Mouse (Mus musculus): ENCODE results near the gene Poc1a. TPM values are rescaled to one million over a fixed set of nuclear protein-coding genes. Genes with fewer than 3 reads are reported as not detected.

The Poc1a gene
- total and polyA plus RNA-seq, 2 experiments from 2014 or later, result 7.6 to 14.3 TPM

GRCm38 (mm10) chr9:106394649-106395602 is 114.1 kb downstream of the Poc1a start:
- Histone ChIP-seq H3K4me3 (ENCODE audit: low read depth, low read length) (no peak overlapping the region), H3K9ac (no peak overlapping the region), H3K27me3 (ENCODE audit: insufficient read depth, low read length) (no peaks in the 10 kb centered on the region), H3K36me3 (ENCODE audit: insufficient read depth) (no peaks in the 10 kb centered on the region), H3K4me1 (ENCODE audit: insufficient read depth) (no peaks in the 10 kb centered on the region), H3K27ac (ENCODE audit: low read depth, low read length) (no peak overlapping the region), H3K9me3 (ENCODE audit: low read length) (no peaks in the 10 kb centered on the region), H3K4me2 (ENCODE audit: low read depth) (no peak overlapping the region)
- 26% methylated on average over 11 of the region's 11 CpGs for WGBS
- peak; percentile 47; the same call in 1 of the 2 replicates for ATAC-seq
- DNase-seq, result no peak
- peak; percentile 49; the same call in 1 of the 2 replicates for TF ChIP-seq CTCF (IDR thresholded peaks at IDR 0.05; ENCODE audit: low read depth)

- TF ChIP-seq CTCF (IDR thresholded peaks at IDR 0.05; ENCODE audit: low read depth), result no peak
- Histone ChIP-seq H3K36me3 (ENCODE audit: insufficient read depth) (no peaks in the 10 kb centered on the region), H3K4me2 (ENCODE audit: low read depth) (no peak overlapping the region), H3K27ac (ENCODE audit: low read depth, low read length) (no peak overlapping the region), H3K4me3 (ENCODE audit: low read depth, low read length) (no peak overlapping the region), H3K27me3 (ENCODE audit: insufficient read depth, low read length) (no peaks in the 10 kb centered on the region), H3K9me3 (ENCODE audit: low read length) (no peaks in the 10 kb centered on the region), H3K9ac (no peak overlapping the region), H3K4me1 (ENCODE audit: insufficient read depth) (no peaks in the 10 kb centered on the region)
- DNase-seq, result no peak
- no peak for ATAC-seq
- 85% methylated on average over 4 of the region's 4 CpGs for WGBS
These were observed 116.9 kb downstream of the Poc1a start for GRCm38 (mm10) chr9:106397733-106398132.

GRCm38 (mm10) chr9:106398667-106399311 is 117.9 kb downstream of the Poc1a start:
- ATAC-seq (no peak), DNase-seq (no peak)
- Histone ChIP-seq H3K36me3 (ENCODE audit: insufficient read depth) (no peaks in the 10 kb centered on the region), H3K27me3 (ENCODE audit: insufficient read depth, low read length) (no peaks in the 10 kb centered on the region), H3K4me2 (ENCODE audit: low read depth) (no peak overlapping the region), H3K4me3 (ENCODE audit: low read depth, low read length) (no peak overlapping the region), H3K27ac (ENCODE audit: low read depth, low read length) (no peak overlapping the region), H3K9me3 (ENCODE audit: low read length) (no peaks in the 10 kb centered on the region), H3K4me1 (ENCODE audit: insufficient read depth) (no peaks in the 10 kb centered on the region), H3K9ac (no peak overlapping the region)
- 77% methylated on average over 9 of the region's 9 CpGs for WGBS
- no peak for TF ChIP-seq CTCF (IDR thresholded peaks at IDR 0.05; ENCODE audit: low read depth)

- Histone ChIP-seq H3K4me3 (ENCODE audit: low read depth, low read length) (no peak overlapping the region), H3K4me1 (ENCODE audit: insufficient read depth) (no peaks in the 10 kb centered on the region), H3K9ac (no peak overlapping the region), H3K9me3 (ENCODE audit: low read length) (no peaks in the 10 kb centered on the region), H3K27ac (ENCODE audit: low read depth, low read length) (no peak overlapping the region), H3K36me3 (ENCODE audit: insufficient read depth) (no peaks in the 10 kb centered on the region), H3K27me3 (ENCODE audit: insufficient read depth, low read length) (no peaks in the 10 kb centered on the region), H3K4me2 (ENCODE audit: low read depth) (no peak overlapping the region)
- ATAC-seq (no peak), DNase-seq (no peak)
- no peak for TF ChIP-seq CTCF (IDR thresholded peaks at IDR 0.05; ENCODE audit: low read depth)
- WGBS, result 95% methylated on average over 3 of the region's 3 CpGs
These were observed 118.9 kb downstream of the Poc1a start for GRCm38 (mm10) chr9:106399808-106400207.

Other genes with a start within 250 kb of the Poc1a start
- gene Col6a4, start 184.3 kb upstream of the Poc1a start, total RNA-seq (2014; rRNA removed), result 0.81 and 2.0 TPM in 2 replicates
- gene Col6a4, start 184.3 kb upstream of the Poc1a start, polyA plus RNA-seq (2015; fragmentation: Nextera tagmentation; extraction: Ambion mirVana), result 0.92 and 1.1 TPM in 2 replicates
- 2.0 and 3.0 TPM in 2 replicates for gene Glyctk, start 122.9 kb upstream of the Poc1a start, total RNA-seq (2014; rRNA removed)
- 1.1 TPM in 2 replicates for gene Glyctk, start 122.9 kb upstream of the Poc1a start, polyA plus RNA-seq (2015; fragmentation: Nextera tagmentation; extraction: Ambion mirVana)
- gene Wdr82, start 110.1 kb upstream of the Poc1a start, total RNA-seq (2014; rRNA removed), result 216 and 261 TPM in 2 replicates
- 31.5 and 32.5 TPM in 2 replicates for gene Wdr82, start 110.1 kb upstream of the Poc1a start, polyA plus RNA-seq (2015; fragmentation: Nextera tagmentation; extraction: Ambion mirVana)
- gene Ppm1m, start 81.3 kb upstream of the Poc1a start, total RNA-seq (2014; rRNA removed), result 16.5 and 20.6 TPM in 2 replicates
- 13.7 and 17.7 TPM in 2 replicates for gene Ppm1m, start 81.3 kb upstream of the Poc1a start, polyA plus RNA-seq (2015; fragmentation: Nextera tagmentation; extraction: Ambion mirVana)
- gene Twf2, start 78.0 kb upstream of the Poc1a start, total RNA-seq (2014; rRNA removed), result 63.1 and 74.6 TPM in 2 replicates
- gene Twf2, start 78.0 kb upstream of the Poc1a start, polyA plus RNA-seq (2015; fragmentation: Nextera tagmentation; extraction: Ambion mirVana), result 50.9 and 55.6 TPM in 2 replicates
- 0.08 and 0.14 TPM in 2 replicates for gene Tlr9, start 58.5 kb upstream of the Poc1a start, total RNA-seq (2014; rRNA removed)
- 0.04 TPM in 1 of 2 replicates, not detected in the other for gene Tlr9, start 58.5 kb upstream of the Poc1a start, polyA plus RNA-seq (2015; fragmentation: Nextera tagmentation; extraction: Ambion mirVana)
- gene Alas1, start 32.4 kb upstream of the Poc1a start, total RNA-seq (2014; rRNA removed), result 58.4 and 68.4 TPM in 2 replicates
- 70.4 and 77.8 TPM in 2 replicates for gene Alas1, start 32.4 kb upstream of the Poc1a start, polyA plus RNA-seq (2015; fragmentation: Nextera tagmentation; extraction: Ambion mirVana)
- 43.5 and 44.5 TPM in 2 replicates for gene Dusp7, start 87.6 kb downstream of the Poc1a start, total RNA-seq (2014; rRNA removed)
- 16.5 and 16.7 TPM in 2 replicates for gene Dusp7, start 87.6 kb downstream of the Poc1a start, polyA plus RNA-seq (2015; fragmentation: Nextera tagmentation; extraction: Ambion mirVana)
- gene Rpl29, start 148.4 kb downstream of the Poc1a start, total RNA-seq (2014; rRNA removed), result 890 and 984 TPM in 2 replicates
- 678 and 804 TPM in 2 replicates for gene Rpl29, start 148.4 kb downstream of the Poc1a start, polyA plus RNA-seq (2015; fragmentation: Nextera tagmentation; extraction: Ambion mirVana)
- gene Acy1, start 157.3 kb downstream of the Poc1a start, total RNA-seq (2014; rRNA removed), result 12.9 and 18.1 TPM in 2 replicates
- gene Acy1, start 157.3 kb downstream of the Poc1a start, polyA plus RNA-seq (2015; fragmentation: Nextera tagmentation; extraction: Ambion mirVana), result 20.5 and 21.0 TPM in 2 replicates
- gene Abhd14b, start 166.4 kb downstream of the Poc1a start, total RNA-seq (2014; rRNA removed), result 10.5 and 13.8 TPM in 2 replicates
- gene Abhd14b, start 166.4 kb downstream of the Poc1a start, polyA plus RNA-seq (2015; fragmentation: Nextera tagmentation; extraction: Ambion mirVana), result 7.6 and 8.8 TPM in 2 replicates
- 54.4 and 63.2 TPM in 2 replicates for gene Abhd14a, start 166.6 kb downstream of the Poc1a start, total RNA-seq (2014; rRNA removed)
- gene Abhd14a, start 166.6 kb downstream of the Poc1a start, polyA plus RNA-seq (2015; fragmentation: Nextera tagmentation; extraction: Ambion mirVana), result 84.1 and 87.1 TPM in 2 replicates
- 454 and 602 TPM in 2 replicates for gene Pcbp4, start 172.2 kb downstream of the Poc1a start, total RNA-seq (2014; rRNA removed)
- gene Pcbp4, start 172.2 kb downstream of the Poc1a start, polyA plus RNA-seq (2015; fragmentation: Nextera tagmentation; extraction: Ambion mirVana), result 251 and 273 TPM in 2 replicates
- gene Gpr62, start 184.9 kb downstream of the Poc1a start, total RNA-seq (2014; rRNA removed), result 1.5 and 1.8 TPM in 2 replicates
- 2.3 and 3.0 TPM in 2 replicates for gene Gpr62, start 184.9 kb downstream of the Poc1a start, polyA plus RNA-seq (2015; fragmentation: Nextera tagmentation; extraction: Ambion mirVana)
- 45.6 and 52.9 TPM in 2 replicates for gene Rrp9, start 194.9 kb downstream of the Poc1a start, total RNA-seq (2014; rRNA removed)
- gene Rrp9, start 194.9 kb downstream of the Poc1a start, polyA plus RNA-seq (2015; fragmentation: Nextera tagmentation; extraction: Ambion mirVana), result 46.5 and 47.3 TPM in 2 replicates
- 2.2 and 6.2 TPM in 2 replicates for gene Parp3, start 195.9 kb downstream of the Poc1a start, total RNA-seq (2014; rRNA removed)
- gene Parp3, start 195.9 kb downstream of the Poc1a start, polyA plus RNA-seq (2015; fragmentation: Nextera tagmentation; extraction: Ambion mirVana), result 1.4 and 1.7 TPM in 2 replicates
- gene Iqcf1, start 218.9 kb downstream of the Poc1a start, total RNA-seq (2014; rRNA removed), result not detected in 2 replicates
- gene Iqcf1, start 218.9 kb downstream of the Poc1a start, polyA plus RNA-seq (2015; fragmentation: Nextera tagmentation; extraction: Ambion mirVana), result not detected in 2 replicates
- not detected in 2 replicates for gene Iqcf5, start 233.5 kb downstream of the Poc1a start, total RNA-seq (2014; rRNA removed)
- gene Iqcf5, start 233.5 kb downstream of the Poc1a start, polyA plus RNA-seq (2015; fragmentation: Nextera tagmentation; extraction: Ambion mirVana), result 0.41 TPM in 1 of 2 replicates, not detected in the other